Comparison of ENCODE assay signal across 8 mouse cellular contexts in genomic region chr2:154407643-154408445, GRCm38 (mm10). TPM values are rescaled to one million over a fixed set of nuclear protein-coding genes. Genes with fewer than 3 reads are reported as not detected.
DNase-seq lines count a peak whose midpoint lies in the region; ATAC-seq lines count a peak whose summit lies in the region.

Snta1 (minus strand) TSS chr2:154408099.

- no peaks in the 10 kb centered on the region for H3K9me3 ChIP-seq in embryonic facial prominence, embryonic 10.5 days
- no peaks in the 10 kb centered on the region for H3K9me3 ChIP-seq in intestine, embryonic 15.5 days

- H3K27ac ChIP-seq in embryonic facial prominence, embryonic 10.5 days (replicated peaks) = peak within 1 kb of the TSS; percentile 79
- H3K27ac ChIP-seq in intestine, embryonic 15.5 days = 0 out of 2 replicates have a peak within 1 kb of the TSS, but pooled peaks have one; percentile 13

- intact Hi-C loops in left cerebral cortex, postnatal 36 days (cut with DNase I) = no loop called here

- no peaks in the 10 kb centered on the region for H3K36me3 ChIP-seq in embryonic facial prominence, embryonic 10.5 days (replicated peaks)
- H3K36me3 ChIP-seq in intestine, embryonic 15.5 days = no peaks in the 10 kb centered on the region

- H3K9ac ChIP-seq in intestine, embryonic 15.5 days = peak within 1 kb of the TSS; percentile 65

- peak; percentile 93 for ATAC-seq in intestine, embryonic 15.5 days

- 2% methylated on average over 84 of the region's 84 CpGs for WGBS in embryonic facial prominence, embryonic 10.5 days
- 2% methylated on average over 73 of the region's 84 CpGs for WGBS in intestine, embryonic 15.5 days

- peaks cover 55% of the 10 kb centered on the region for H3K27me3 ChIP-seq in embryonic facial prominence, embryonic 10.5 days (replicated peaks; ENCODE audit: low read depth, poor library complexity, severe bottlenecking)
- peaks cover 7% of the 10 kb centered on the region; the same call in 1 of the 2 replicates for H3K27me3 ChIP-seq in intestine, embryonic 15.5 days (replicated peaks)

- peak within 1 kb of the TSS; percentile 71 for H3K4me3 ChIP-seq in embryonic facial prominence, embryonic 10.5 days
- H3K4me3 ChIP-seq in intestine, embryonic 15.5 days (replicated peaks) = peak within 1 kb of the TSS; percentile 75

- peak within 1 kb of the TSS; percentile 92 for H3K4me2 ChIP-seq in intestine, embryonic 15.5 days (replicated peaks)

- DNase-seq in adrenal gland, postnatal 25 days = peak; percentile 94
- peak; percentile 87 for DNase-seq in embryonic facial prominence, embryonic 10.5 days (ENCODE audit: low spot score)
- peak; percentile 73 to 88 for DNase-seq in gastrocnemius, postnatal 4 days (ENCODE audit: low spot score in 2 of 2)
- peak; percentile 73 to 81 for DNase-seq in left cerebral cortex, postnatal 36 days (ENCODE audit: low spot score in 2 of 2)
- peak; percentile 75 for DNase-seq in mesoderm, embryonic 11.5 days (ENCODE audit: low read depth, low spot score)
- DNase-seq in right cerebral cortex, postnatal 14 days = peak; percentile 78
- DNase-seq in urinary bladder, postnatal 25 days (ENCODE audit: low spot score) = peak; percentile 81

- H3K4me1 ChIP-seq in embryonic facial prominence, embryonic 10.5 days = peaks cover 20% of the 10 kb centered on the region
- H3K4me1 ChIP-seq in intestine, embryonic 15.5 days (replicated peaks) = peaks cover 13% of the 10 kb centered on the region

RNA-seq across cellular contexts. Expression of gene Snta1, which starts in this region (rescaled TPM):
- 21.9 and 24.7 TPM in 2 replicates for total RNA-seq in adrenal gland, postnatal 25 days (2021)
- 3.0 and 3.9 TPM in 2 replicates for polyA plus RNA-seq in embryonic facial prominence, embryonic 10.5 days (2016; fragmentation: Nextera tagmentation; extraction: Ambion mirVana)
- 100 to 1,000 TPM in 1 of 2 experiments, 10 to 100 TPM in 1; 96.6 to 121 TPM for total RNA-seq in gastrocnemius, postnatal 4 days (2021)
- polyA plus RNA-seq in intestine, embryonic 15.5 days (2015; fragmentation: Nextera tagmentation; extraction: Ambion mirVana) = 4.6 and 5.0 TPM in 2 replicates
- total RNA-seq in left cerebral cortex, postnatal 36 days (2021) = 10 to 100 TPM; 35.5 to 36.3 TPM

Comparison
In these comparisons a context has a peak if more than half of its experiments do, and no peak if none do; other contexts are left out.
1. Peak in every context shown above with its lines: DNase-seq, ATAC-seq, H3K4me3 ChIP-seq and H3K27ac ChIP-seq.